Mouse (Mus musculus) intestine, embryonic 14.5 days (tissue): ENCODE measurements around the gene Cc2d2b. TPM values are rescaled to one million over a fixed set of nuclear protein-coding genes. Genes with fewer than 3 reads are reported as not detected.
A peak's percentile ranks its signal among the peaks of the same experiment; 100 is the strongest.

Experiments used
- ATAC-seq: fragments of 200-750 bp; cut with Nextera tagmentation; replicated peaks from 2 replicates; pipeline ENCODE4 v1.8.0; 2017; ENCODE audit warnings: low read depth, moderate number of reproducible peaks, moderate TSS enrichment, moderate library complexity; ENCODE audit not compliant: low FRiP score, low TSS enrichment
- DNase-seq: peaks from one replicate; pipeline ENCODE4 v3.0.0-alpha.2; 2018; ENCODE audit warnings: low spot score
- H3K27ac ChIP-seq: fragments of 300-500 bp; sonication (generic); 2 replicates; pipeline ENCODE4 v1.5.1; 2014; ENCODE audit warnings: low read depth, mild to moderate bottlenecking, control low read depth
- H3K27me3 ChIP-seq: fragments of 300-500 bp; sonication (generic); replicated peaks from 2 replicates; pipeline ENCODE4 v1.6.1; 2014; ENCODE audit warnings: low read length, control low read depth; ENCODE audit not compliant: control insufficient read depth, insufficient read depth
- H3K36me3 ChIP-seq: fragments of 300-500 bp; sonication (generic); 2 replicates; pipeline ENCODE4 v1.6.1; 2014; ENCODE audit warnings: low read length, control low read depth; ENCODE audit not compliant: control insufficient read depth, insufficient read depth
- H3K4me1 ChIP-seq: fragments of 300-500 bp; sonication (generic); replicated peaks from 2 replicates; pipeline ENCODE4 v1.6.1; 2014; ENCODE audit warnings: low read length, control low read depth, mixed read lengths; ENCODE audit not compliant: control insufficient read depth, insufficient read depth
- H3K4me2 ChIP-seq: fragments of 300-500 bp; sonication (generic); 2 replicates; pipeline ENCODE4 v1.6.1; 2014; ENCODE audit warnings: low read length
- H3K4me3 ChIP-seq: fragments of 300-500 bp; sonication (generic); 2 replicates; pipeline ENCODE4 v1.5.1; 2014; ENCODE audit warnings: low read depth, low read length, control low read depth, mixed read lengths
- H3K9ac ChIP-seq: fragments of 300-500 bp; sonication (generic); 2 replicates; pipeline ENCODE4 v1.6.1; 2014; ENCODE audit warnings: mild to moderate bottlenecking, low read length
- H3K9me3 ChIP-seq: fragments of 300-500 bp; sonication (generic); 2 replicates; pipeline ENCODE4 v1.6.1; 2016; ENCODE audit warnings: low read length, control low read depth; ENCODE audit not compliant: control insufficient read depth
- WGBS: fragments of 180-500 bp; shearing (Covaris S2); extraction: QIAGEN DNeasy Blood & Tissue Kit; methylation state at CpG from one replicate; pipeline ENCODE4 v1.1.7; 2014; 5-methylcytosine and 5-hydroxymethylcytosine counted together
- polyA plus RNA-seq: library from polyadenylated mRNA; unstranded; fragments of >200 nt; fragmentation: Nextera tagmentation; extraction: Ambion mirVana; gene quantifications from 2 replicates; pipeline ENCODE4 v1.2.1, GENCODE M21; 2014

The Cc2d2b gene
- polyA plus RNA-seq, 1 experiment from 2014 or later = 0.15 TPM

DNA sequence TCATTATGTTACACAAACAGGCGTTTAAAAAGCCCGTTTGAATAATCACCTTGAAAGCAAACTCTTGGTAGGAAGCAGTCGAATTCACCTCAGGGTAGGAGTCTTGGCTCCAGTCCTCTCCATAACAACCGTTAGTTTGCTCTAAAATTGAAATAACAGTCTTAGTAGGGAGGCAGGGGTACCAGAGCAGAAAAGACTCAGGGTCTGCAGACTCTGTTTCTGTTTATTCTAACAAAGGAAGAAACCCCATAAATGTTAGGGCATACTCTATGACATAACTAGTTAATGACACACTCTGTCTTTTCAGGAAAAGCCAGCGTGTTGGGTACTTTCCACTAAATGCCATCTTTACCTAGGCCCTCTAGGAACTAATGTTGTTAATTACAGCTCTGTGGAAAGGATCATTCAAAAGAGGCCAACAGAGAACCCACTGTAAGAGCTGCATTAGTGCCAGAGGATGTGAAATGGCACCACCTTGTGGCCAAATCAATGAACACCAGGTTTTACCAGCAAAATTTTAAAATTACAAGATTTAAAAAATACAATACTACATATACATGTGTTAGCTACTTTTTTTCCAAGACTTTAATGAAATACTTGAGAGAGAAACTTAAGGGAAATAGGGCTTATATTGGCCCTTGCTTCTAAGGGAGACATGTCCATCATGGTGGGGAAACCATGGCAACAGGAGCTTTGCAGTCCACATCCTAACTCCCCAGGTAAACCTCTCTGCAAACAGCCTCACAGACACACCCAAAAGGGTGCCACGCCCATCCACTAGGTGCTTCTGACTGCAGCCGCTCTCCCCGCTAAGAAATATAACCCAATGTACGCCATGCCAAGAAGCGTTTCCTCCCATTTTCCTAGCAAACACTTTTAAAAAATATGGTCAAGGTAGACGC, 26.2 kb upstream of the Cc2d2b start:
- no peak overlapping the region for H3K27ac ChIP-seq
- DNase-seq (peak; percentile 73), ATAC-seq (no peak)
- no peak overlapping the region for H3K4me2 ChIP-seq
- H3K9me3 ChIP-seq = no peaks in the 10 kb centered on the region
- no peaks in the 10 kb centered on the region for H3K4me1 ChIP-seq
- no peaks in the 10 kb centered on the region for H3K36me3 ChIP-seq
- no peak overlapping the region for H3K9ac ChIP-seq
- WGBS = 55% methylated on average over 11 of the region's 11 CpGs
- H3K4me3 ChIP-seq = no peak overlapping the region
- H3K27me3 ChIP-seq = no peaks in the 10 kb centered on the region

GRCm38 (mm10) chr19:40723516-40723915, 25.0 kb upstream of the Cc2d2b start:
- WGBS = 48% methylated on average over 10 of the region's 10 CpGs
- no peak overlapping the region for H3K4me3 ChIP-seq

GRCm38 (mm10) chr19:40726148-40726547, 22.4 kb upstream of the Cc2d2b start:
- Histone ChIP-seq H3K9ac (no peak overlapping the region), H3K27ac (no peak overlapping the region), H3K9me3 (no peaks in the 10 kb centered on the region), H3K27me3 (no peaks in the 10 kb centered on the region), H3K36me3 (no peaks in the 10 kb centered on the region), H3K4me2 (no peak overlapping the region), H3K4me1 (0 out of 2 replicates have a peak, but pooled peaks cover 3% of the 10 kb centered on the region), H3K4me3 (no peak overlapping the region)
- no peak for ATAC-seq
- no peak for DNase-seq
- WGBS = 70% methylated on average over 4 of the region's 4 CpGs

More at GRCm38 (mm10) chr19:40723516-40723915, 25.0 kb upstream of the Cc2d2b start:
- Histone ChIP-seq H3K4me2 (no peak overlapping the region), H3K9ac (no peak overlapping the region), H3K27ac (no peak overlapping the region), H3K4me1 (no peaks in the 10 kb centered on the region), H3K9me3 (no peaks in the 10 kb centered on the region), H3K36me3 (no peaks in the 10 kb centered on the region), H3K27me3 (no peaks in the 10 kb centered on the region)
- no peak for ATAC-seq
- no peak for DNase-seq

DNA sequence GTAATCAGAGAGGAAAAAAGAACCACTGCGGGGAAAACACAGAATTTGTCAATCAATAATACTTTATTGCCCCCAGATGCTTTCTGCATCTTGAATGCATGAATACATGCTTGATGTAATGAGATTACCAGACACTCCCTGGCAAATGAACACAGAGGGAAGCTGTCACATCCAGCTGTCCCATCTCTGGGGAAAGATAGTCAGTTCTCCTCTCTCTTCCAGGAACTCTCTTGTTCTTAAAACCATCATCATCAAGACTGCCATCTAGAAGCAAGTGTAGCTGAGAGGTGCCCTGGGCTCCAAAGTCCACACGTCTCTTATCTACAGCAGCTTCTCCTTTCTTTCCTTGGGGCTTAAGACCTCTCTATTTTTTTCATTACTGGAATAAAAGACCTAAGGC, 21.9 kb upstream of the Cc2d2b start:
- no peaks in the 10 kb centered on the region for H3K27me3 ChIP-seq
- no peaks in the 10 kb centered on the region for H3K9me3 ChIP-seq
- 69% methylated on average over 2 of the region's 2 CpGs for WGBS
- H3K4me1 ChIP-seq = 0 out of 2 replicates have a peak, but pooled peaks cover 3% of the 10 kb centered on the region
- H3K36me3 ChIP-seq = no peaks in the 10 kb centered on the region
- H3K27ac ChIP-seq = no peak overlapping the region
- H3K4me2 ChIP-seq = no peak overlapping the region
- no peak overlapping the region for H3K4me3 ChIP-seq
- no peak for ATAC-seq
- no peak overlapping the region for H3K9ac ChIP-seq
- no peak for DNase-seq

DNA sequence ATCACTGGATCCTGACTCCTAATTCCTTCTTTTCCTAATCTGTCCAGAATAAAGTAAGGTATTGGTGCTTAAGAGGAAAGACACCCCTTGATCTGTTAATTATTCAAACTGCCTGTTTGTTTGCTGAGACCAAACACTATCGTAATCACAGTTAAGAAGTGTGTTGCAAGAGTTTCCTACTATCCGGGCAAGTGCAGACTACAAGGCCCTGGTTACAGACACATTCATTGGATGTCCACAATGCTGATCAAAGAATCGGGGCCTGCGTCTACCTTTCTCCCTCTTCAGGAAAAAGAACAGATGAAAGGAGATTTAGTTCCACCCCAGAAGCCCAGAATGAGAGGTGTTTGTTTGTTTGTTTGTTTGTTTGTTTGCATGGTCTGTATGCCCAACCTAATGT, 20.3 kb upstream of the Cc2d2b start:
- H3K9me3 ChIP-seq = no peaks in the 10 kb centered on the region
- H3K4me3 ChIP-seq = no peak overlapping the region
- H3K27me3 ChIP-seq = no peaks in the 10 kb centered on the region
- H3K4me1 ChIP-seq = 0 out of 2 replicates have a peak, but pooled peaks cover 3% of the 10 kb centered on the region
- no peak overlapping the region for H3K9ac ChIP-seq
- no peaks in the 10 kb centered on the region for H3K36me3 ChIP-seq
- 74% methylated on average over 4 of the region's 4 CpGs for WGBS
- H3K4me2 ChIP-seq = no peak overlapping the region
- no peak for ATAC-seq
- no peak for DNase-seq
- no peak overlapping the region for H3K27ac ChIP-seq

GRCm38 (mm10) chr19:40728732-40729420, 19.7 kb upstream of the Cc2d2b start:
- no peak for DNase-seq
- ATAC-seq = no peak
- 43% methylated on average over 12 of the region's 12 CpGs for WGBS
- Histone ChIP-seq H3K9me3 (no peaks in the 10 kb centered on the region), H3K4me3 (no peak overlapping the region), H3K4me2 (no peak overlapping the region), H3K9ac (no peak overlapping the region), H3K4me1 (0 out of 2 replicates have a peak, but pooled peaks cover 3% of the 10 kb centered on the region), H3K27ac (no peak overlapping the region), H3K36me3 (no peaks in the 10 kb centered on the region), H3K27me3 (no peaks in the 10 kb centered on the region)

DNA sequence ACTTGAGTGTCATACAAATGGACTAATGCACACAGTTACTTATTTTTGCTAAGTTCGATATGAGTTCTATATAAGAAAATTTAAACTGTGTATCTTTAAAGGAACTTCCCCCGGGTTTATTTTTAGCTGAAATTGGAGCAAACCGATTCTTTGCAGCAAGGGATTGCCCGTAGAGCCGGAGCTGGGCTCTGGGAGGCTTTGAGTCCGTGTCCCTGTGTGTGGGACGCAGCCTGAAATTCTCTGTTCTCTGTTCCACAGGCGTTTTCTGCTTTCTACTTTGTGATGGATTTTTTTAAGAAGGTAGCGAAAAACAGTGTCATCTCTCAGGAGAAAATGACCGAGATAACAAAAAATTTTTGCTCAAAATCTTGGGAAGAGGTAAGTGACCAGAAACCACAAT, 15.1 kb upstream of the Cc2d2b start:
- DNase-seq (no peak), ATAC-seq (no peak)
- Histone ChIP-seq H3K27me3 (no peaks in the 10 kb centered on the region), H3K27ac (no peak overlapping the region), H3K9ac (no peak overlapping the region), H3K4me3 (no peak overlapping the region), H3K4me2 (no peak overlapping the region), H3K9me3 (no peaks in the 10 kb centered on the region), H3K36me3 (no peaks in the 10 kb centered on the region), H3K4me1 (0 out of 2 replicates have a peak, but pooled peaks cover 3% of the 10 kb centered on the region)
- WGBS = 68% methylated on average over 10 of the region's 10 CpGs

DNA sequence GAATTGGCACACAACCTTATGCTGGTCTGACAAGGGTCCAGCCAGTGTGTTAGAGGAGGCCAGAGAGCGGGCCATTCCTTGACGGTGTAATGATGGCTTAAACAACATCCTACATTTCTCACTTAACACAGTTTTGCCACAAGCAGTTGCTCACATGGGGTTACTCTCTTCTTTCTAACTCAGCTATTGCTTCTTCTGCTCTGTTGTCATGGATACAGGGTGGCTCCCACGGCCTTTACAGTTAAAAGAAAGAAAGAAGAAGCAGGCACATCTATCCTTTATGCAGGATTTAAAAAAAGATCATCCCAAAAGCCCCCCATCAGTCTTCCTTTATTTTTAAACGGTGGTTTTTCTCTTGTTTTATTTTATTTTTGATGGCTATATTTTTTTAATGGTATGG, 14.7 kb upstream of the Cc2d2b start:
- whole genome bisulfite sequencing = 70% methylated on average over 4 of the region's 4 CpGs
- H3K27ac ChIP-seq = no peak overlapping the region
- H3K36me3 ChIP-seq = no peaks in the 10 kb centered on the region
- ATAC-seq = no peak
- no peaks in the 10 kb centered on the region for H3K9me3 ChIP-seq
- no peak for DNase-seq
- H3K9ac ChIP-seq = no peak overlapping the region
- H3K4me2 ChIP-seq = no peak overlapping the region
- H3K4me1 ChIP-seq = 0 out of 2 replicates have a peak, but pooled peaks cover 1% of the 10 kb centered on the region
- no peaks in the 10 kb centered on the region for H3K27me3 ChIP-seq
- H3K4me3 ChIP-seq = no peak overlapping the region
